Mouse (Mus musculus) erythroblast, embryonic 14.5 days (primary cell): ENCODE data around the gene Fgfbp3.
"Not testable (repeated sequence)": the region's sequence is repeated elsewhere in the genome, so short reads cannot be mapped to it uniquely, and the experiment has no call there.

ENCODE experiments used
- GATA1 ChIP-seq: IDR thresholded peaks from 2 replicates; pipeline ENCODE4 v1.6.1; 2012; ENCODE audit warnings: low read length, inconsistent platforms, mixed read lengths
- TAL1 ChIP-seq: IDR thresholded peaks from 3 replicates; pipeline ENCODE4 v1.6.1; 2012; ENCODE audit warnings: low read length, inconsistent platforms, mixed read lengths

GRCm38 (mm10) chr19:36868675-36869074 is 50.7 kb downstream of the Fgfbp3 start:
- TF ChIP-seq TAL1, GATA1: not testable (repeated sequence)
